Mouse (Mus musculus) heart, adult 8-10 months (tissue): ENCODE data around the gene Efcab14. TPM values are rescaled to one million over a fixed set of nuclear protein-coding genes. Genes with fewer than 3 reads are reported as not detected.

Experiments
- DNase-seq: peaks from one replicate; pipeline ENCODE4 v3.0.0; 2022; ENCODE audit warnings: low spot score
- total RNA-seq, 4 experiments: library from RNA; stranded (reverse); gene quantifications; 2 replicates each; pipeline ENCODE4 v1.2.4; 2022

The Efcab14 gene
- total RNA-seq, result 10 to 100 TPM; 39.9 to 43.2 (median 42.3) TPM

DNA sequence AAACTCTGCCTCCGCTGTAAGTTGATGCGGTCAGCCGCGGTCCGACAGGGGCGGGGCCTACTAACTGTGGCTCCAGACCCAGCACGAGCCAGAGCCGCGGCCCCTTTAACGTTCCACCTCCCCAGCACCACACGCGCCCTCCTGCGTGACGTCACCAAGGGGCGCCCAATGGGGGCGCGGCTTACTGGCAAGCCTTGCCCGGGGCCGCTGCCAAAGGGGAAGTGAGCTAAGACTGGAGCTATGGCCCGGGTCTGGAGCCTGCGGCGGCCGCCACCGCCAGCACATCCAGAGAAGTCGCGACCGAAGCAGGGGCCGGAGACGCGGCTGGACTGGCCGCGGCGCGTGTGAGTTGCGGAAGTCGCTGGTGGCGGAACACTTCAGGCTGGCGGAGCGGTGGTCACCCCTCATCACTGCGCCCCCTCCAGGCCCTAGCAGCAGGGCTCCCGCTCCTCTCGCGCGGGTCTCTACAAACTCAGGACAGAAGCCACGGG is at the start of gene Efcab14:
Efcab14 (plus strand) TSS at position 194 of the 491 bp plus-strand sequence.
- DNase-seq, result peak; percentile 97

DNA sequence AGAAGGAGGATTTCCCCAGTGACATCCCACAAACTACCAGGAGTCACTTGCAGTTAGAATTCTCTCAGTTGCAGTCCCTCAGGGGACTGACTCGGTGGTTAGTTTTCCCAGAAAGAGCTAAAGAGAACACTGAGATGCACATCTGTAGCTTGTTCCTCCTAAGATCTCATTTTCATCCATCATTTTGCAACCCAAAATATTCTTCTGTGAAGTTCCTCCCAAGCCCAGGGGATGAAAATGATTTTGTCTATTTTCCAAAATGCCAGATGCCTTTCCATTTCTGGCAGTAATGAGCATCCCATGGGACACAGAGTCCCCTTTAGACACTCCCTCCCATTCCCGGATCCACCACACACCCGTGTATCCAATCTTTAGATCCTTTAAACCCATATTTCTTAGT is 36.1 kb upstream of the Efcab14 start:
- peak; percentile 55 for DNase-seq

DNA sequence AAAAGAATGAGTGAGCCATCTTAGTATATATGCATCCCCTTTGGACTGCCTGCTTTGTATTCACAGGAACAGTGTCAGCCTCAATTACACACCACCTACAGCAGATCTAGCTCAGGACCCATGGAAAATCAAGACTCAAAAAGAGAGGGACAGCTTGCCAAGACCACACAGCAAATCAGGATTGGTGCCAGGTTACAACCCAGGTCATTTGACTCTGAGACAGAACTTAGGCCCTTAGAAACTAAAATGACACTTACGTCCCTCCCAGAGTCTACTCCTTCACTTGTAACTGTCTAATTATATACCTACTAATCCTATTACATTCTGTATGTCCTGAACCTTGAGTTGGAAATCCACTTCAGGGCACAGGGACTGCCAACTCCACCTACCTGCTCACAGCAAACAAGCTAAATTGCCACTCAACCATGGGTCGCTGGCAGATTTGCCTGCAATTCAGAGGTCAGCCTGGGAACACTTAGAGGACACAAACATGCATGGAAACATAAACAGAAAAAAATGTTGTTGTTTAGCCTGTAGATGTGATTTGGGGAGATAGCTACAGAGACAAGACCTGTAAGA is 33.5 kb upstream of the Efcab14 start:
- DNase-seq, result no peak

DNA sequence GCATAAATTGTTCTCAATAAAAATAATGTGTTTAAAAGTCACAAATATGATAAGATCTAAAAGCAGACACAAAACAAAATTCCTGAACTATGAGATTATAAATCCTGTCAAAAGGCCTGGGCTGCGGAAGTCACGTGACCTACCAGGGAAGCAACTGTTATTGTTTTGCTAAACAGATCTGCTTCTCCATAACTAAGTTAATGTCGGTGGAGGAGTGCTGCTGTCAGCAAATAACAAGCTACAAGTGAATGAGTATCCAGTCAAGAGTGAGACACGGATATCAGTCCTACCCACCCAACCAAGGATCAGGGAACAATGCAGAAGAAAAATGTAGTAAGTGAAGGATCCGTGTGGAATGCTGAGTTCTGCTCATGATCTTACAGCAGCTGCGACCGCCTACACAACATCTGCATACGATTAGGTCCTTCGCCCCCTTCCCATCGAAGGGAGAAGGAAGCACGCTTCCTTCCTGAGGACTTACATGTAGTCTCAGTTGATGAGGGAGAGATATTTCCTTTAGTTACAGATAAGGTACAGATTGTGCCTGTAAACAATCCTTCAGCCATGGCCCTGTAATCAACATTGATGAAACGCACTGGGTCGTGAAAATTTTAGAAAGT is 28.5 kb upstream of the Efcab14 start:
- peak; percentile 77 for DNase-seq

DNA sequence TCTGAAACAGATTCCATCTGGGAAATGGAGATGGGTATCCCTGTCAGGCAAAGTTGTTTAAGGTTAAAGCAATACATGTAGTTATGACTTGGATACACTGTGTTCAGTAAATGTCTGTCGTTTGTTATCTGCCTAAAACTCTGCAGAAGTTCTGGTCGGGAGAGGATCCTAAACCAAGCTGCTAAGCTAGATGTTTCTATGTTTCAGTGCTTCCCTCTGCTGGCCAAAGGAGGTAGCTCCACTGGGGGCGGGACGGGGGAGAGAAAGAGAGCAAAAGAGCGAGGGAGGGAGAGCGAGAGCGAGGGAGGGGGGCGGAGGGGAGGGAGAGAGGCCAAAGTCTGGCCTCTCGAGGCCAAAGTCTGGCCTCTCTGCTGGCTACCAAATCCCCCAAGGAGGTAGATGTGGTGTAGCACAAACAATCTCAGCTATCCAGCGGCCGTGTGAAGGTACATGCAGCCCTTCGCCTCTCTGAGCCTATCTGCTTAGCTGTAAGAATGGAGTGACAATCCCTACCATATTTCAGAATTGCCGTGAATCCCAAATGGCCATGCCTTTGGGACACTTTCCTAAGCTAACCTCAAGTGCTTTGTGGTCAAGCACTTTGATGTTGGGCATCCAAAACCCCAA is 27.6 kb upstream of the Efcab14 start:
- DNase-seq, result peak; percentile 93

DNA sequence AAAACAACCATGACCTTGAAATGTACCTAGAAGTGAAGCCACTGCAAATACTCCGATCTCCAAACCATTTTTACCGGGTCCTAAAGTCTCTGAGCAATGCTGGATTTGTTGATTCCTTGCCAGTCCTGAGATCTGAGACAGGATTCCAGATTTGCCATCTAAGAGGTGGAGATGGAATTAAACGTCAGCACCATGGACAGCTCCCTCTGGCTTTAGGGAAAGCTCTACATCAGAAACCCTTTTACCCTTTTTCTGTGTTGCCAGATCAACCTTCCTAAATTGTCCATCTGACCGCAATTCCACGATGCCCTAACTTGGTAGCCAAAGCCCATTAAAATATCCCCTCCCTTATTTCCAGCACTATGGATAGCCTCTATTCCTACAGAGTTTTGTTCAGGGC is 8.8 kb upstream of the Efcab14 start:
- no peak for DNase-seq

DNA sequence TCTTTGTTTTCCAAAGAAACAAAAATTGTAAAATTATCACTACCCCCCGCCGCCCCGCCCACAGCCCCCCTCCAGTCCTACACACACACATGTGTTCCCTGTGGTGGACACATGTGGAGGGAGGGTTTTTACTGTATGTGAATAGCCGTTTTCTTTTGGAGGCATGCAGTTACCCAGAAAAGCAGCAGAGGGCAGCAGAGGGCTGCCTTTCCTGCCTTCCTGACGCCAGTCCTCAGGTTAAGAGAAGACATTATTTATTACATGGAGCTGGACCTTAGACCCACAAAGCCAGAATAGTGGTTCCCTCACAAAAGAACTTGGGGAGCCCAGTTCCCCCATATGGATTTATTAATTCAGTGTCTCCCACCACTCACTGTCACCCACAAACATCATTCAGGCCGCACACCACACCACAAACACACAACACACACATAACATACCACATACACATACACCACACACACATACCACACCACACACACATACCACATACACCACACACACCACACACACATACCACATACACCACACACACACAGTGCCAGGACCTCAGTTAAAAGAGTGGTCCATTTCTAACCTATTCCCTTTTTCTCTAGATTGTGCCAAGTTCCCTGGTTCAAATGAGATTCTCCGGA is 5.8 kb upstream of the Efcab14 start:
- DNase-seq, result peak; percentile 76

DNA sequence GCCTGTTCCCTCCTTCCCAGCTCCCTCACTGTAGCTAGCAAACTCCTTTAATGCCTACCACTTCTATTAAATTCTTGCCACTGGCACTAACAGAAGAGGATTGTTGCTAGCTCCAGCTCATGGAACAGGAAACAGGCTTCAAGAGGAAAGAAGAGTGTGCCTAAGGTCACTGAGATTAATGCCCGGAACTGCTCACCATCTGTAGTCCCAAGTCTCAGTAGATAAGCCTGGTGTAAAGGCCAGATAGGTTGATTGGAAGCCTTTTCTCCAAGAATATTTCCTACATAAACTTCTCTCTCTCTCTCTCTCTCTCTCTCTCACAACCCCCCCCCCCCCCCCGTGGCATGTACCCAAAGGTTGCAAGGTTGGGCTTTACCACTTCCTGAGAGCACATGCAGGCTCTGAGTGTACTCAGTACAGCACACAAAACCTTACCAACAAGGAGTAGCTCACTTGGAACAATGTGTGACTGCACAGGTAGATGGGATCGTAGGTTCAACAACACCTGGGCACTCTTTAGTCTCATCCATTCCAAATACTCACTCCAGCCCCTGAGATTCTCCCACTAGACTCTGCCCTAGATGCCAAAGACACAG is 5.2 kb upstream of the Efcab14 start:
- no peak for DNase-seq

DNA sequence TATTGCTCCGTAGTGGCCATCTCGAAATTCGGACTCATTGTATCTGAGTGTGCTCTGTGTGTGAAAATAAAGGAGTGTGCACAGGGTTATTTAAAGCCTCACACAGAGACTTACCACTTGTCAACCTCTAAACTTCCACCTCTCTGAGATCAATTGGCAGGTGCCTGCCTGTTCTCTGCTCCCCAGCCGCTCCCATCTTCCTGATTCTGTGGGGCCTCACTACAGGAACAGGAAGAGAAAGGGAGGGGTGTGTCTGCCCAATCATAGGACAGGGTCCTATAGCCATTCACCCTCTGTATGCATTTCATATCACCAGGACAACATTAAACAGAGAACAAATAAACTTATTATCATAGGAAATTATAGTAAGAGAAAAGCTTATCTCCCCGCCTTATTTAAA is 3.8 kb upstream of the Efcab14 start:
- no peak for DNase-seq

DNA sequence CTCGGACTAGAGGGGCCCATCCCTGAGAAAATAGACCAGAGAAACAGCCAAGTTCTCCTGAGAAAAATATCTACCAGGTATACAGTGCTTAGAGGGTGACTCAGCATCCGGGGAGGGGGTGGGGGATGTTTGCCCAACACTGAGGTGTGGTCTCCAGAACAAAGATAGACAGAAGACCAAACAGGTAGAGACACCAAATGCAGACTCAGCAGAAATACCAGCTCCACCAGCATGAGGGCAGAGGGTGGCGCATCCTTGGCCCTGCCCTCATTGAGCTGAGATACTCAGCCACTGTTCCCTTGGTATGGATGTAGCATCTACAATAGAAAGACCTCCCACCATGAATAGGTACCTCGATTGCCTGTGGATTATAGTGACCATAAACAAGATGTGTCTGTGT is 2.7 kb upstream of the Efcab14 start:
- no peak for DNase-seq

DNA sequence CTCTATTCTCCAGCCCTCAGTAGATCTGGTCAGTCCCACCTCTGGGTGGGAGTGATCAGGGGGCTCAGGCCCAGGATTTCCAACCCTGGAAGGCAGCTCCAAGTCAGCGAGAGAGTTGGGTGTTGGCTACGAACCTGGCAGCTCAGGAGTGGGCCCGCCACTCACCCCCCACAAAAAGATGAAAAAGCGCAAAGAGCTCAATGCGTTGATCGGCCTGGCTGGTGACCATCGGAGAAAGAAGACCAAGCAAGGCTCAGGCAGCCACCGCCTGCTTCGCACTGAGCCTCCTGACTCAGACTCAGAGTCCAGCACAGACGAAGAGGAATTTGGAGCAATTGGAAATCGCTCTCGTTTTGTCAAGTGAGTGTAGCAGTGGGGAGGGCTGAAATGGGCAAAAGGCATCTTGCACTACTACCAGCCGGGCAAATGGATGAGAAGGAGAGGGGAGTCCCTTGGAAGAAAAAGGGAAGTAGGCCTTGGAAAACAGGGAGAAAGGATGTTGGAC is 989 bp downstream of the Efcab14 start:
- no peak for DNase-seq

DNA sequence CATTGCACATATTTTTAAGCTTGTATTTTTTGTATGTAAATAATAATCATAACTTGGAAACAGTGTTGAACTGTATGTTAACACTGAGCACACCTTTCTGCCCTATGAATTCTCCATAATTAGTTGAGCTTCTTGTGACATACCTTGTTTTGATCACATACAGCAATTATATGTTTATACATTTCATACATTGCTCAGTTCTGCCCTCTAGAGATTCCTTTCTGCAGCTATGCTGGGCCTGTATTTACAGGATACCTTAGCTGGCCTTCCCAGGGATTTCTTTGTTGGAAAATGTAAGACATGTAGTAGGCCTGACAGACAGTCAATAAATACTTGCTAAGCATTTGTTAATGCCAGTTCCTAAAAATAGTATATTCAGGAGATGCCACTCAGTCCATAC is 5.1 kb downstream of the Efcab14 start:
- no peak for DNase-seq

DNA sequence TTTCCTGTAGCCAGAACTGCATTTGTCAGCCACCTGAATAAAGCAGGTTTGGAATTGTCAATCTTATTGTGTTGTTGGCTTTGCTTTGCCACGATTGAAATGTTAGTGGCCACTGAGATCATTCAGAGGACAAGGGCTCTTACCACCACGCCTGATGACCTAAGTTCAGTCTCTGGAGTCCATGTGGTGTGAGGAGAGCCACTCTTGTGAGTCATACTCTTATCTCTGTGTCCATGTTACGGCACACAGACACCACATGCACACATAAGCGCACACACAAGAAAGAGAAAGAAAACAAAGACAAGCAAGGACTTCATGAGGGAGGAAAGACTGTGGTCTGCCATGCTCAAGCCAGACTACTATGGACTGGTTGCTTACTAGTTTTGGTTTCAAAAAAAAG is 5.6 kb downstream of the Efcab14 start:
- no peak for DNase-seq

DNA sequence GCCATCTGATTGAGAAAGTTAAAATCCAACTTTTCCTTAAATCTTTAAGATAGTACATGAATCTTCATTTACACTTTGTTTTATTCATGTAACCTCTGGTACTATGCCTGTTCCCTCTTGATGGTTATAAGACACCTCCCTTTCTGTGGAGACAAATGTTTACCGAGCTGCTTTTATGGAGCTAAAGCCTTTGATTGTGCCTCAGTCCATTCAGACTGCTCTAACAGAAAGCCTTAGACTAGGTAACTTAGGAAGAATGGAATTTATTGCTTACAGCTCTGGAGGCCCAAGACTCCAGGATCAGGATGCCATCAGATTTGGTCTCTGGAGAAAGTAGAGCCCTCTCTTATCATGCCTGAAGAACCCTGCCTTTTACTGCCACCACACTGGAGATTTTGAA is 10.6 kb downstream of the Efcab14 start:
- DNase-seq, result no peak

DNA sequence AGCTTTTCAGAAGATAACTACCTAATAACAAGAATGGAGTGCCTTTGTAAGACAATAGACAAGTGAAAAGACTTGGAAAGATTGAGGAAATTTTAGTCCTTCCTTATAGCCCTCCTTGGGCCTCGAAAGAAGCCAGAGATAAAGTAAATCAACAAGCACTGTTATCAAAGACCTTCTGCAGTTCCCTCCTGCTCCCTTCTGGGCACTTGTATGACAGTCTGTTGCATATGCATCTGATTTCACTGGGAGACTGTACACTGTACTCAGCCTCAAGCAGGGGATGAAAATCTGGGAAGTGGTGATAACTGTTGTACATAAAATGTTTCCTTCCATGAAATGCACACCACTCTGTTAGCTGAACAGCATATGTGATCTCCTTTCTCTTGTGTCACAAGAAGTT is 11.8 kb downstream of the Efcab14 start:
- DNase-seq, result no peak

DNA sequence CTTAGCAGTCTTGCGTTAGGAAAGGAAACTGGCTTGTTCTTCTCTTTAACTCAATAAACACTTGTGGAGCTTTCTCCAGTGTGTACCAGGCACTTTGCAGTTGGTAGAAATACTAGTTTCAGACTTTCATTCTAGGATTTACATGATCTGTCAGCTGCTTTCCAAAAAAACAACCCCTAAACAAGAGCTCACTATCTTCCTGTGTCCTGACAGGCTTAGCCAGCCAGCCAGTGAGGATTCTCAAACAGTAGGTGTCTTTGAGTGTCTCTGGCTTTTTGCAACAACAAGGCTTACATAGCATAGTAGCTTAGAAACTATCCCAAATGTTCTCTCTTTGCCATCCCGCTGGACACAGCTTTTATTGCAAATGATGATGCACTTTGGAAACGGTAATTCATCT is 16.6 kb downstream of the Efcab14 start:
- DNase-seq, result no peak

DNA sequence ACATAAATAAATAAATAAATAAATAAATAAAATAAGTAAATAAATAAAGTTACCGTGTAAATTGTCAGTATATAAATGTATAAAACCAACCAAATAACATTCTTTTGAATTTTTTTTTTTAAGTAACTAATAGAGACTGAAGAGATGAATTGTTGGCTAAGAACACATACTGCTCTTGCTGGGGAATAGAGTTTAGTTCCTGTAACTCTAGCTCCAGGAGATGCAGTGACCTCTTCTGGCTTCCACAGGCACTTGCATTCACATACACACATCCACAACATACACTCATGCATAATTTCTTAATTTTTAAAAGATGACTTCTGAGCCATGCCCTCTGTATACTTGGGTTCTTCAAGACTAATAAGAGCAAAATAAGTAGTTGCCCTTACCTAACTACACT is 17.3 kb downstream of the Efcab14 start:
- no peak for DNase-seq

DNA sequence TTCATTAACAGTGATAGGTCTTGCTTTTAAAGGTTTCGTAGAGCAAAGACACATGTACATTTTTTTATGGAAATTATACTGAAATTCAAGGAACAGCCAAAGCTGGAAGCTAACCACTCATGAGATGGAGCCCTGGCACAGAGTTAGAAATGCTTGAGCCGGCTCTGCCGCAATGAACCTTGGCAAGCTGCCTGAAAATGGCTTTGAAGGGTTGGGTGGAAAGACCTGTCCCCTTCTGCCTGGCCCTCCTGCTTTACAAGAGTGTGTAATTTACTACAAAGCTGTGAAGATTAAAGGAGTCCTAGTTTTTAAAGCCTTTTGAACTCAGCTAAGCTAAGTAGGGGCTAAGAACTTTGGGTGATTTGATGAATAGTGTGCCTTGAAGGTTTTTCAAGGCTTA is 23.7 kb downstream of the Efcab14 start:
- no peak for DNase-seq

DNA sequence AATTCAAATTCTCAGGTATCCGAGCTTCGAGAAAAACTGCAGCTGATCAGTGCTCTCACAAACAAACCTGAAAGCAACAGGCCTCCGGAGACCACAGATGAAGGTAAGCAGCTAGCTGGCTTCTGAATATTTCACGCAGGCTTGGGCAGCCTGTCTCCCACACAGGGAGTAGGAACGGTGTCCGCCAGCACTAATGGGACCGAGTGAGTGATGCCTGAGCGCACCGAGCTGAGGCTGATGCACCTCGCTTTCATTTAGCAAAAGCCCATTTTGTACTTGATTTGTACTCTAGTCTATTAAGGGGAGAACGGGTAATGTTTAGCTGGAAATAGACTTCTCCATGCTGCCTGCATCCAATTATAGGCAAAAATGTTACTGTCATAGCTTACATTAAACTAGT is 27.0 kb downstream of the Efcab14 start:
- DNase-seq, result no peak

DNA sequence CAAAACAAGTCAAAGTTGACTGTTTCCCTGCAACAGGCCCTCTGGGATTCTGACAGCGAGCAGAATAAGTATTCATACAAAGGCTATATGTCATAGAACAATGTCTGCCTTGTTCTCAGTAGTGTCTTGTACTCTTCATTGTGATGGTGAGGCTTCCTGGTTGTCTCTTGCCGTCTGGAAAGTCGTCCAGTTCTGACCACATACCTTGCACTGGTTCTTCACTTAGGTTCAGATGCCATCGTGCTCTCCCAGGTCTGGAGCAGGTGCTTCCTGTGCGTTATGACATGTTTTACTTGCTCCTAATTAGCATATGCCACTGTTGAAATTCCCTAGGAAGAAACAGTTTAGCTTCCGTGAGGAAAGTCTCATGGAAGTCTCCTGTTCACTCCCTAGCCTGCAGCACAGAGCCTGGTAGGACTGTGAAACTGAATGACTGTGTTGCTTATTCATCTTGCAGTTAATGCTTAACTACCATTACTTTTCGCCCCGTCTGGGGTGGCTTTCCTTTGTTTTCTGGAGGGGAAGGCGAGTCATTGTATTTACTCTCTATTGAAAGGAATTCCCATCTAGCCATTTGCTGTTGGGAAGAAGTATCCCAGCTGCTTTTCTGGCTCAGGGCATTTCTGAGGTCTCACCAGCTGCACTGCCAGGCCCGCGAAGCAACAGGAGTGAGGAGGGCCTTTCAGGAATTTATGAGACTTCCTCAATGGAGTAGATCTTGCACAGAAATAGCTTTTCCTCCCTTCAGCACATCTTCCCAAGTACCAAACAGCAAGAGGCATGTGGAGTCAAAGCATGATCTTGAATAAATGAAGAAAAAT is 30.3 kb downstream of the Efcab14 start:
- DNase-seq, result no peak

DNA sequence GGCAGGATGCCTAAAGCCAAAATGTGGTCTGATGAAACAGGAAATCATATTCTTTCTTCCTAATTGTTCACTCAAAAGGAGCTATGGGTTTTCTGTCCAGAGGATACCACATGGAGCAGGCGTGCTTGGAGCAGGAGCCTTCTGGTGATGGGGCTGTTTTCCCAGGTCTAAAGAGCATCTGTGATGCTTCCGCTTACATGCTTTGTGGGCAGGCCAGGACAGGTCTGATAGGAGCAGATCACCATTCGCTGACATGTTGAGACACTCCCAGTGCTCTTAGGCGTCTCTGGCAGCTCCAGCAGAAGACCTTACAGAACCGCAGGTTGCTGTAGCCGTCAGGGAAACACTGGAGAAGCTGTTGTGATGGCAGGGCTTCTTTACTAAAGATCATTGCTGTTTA is 37.5 kb downstream of the Efcab14 start:
- no peak for DNase-seq
